Mouse (Mus musculus) C2C12 (cell line): Measurements from ENCODE around the gene Cfap46. TPM values are rescaled to one million over a fixed set of nuclear protein-coding genes. Genes with fewer than 3 reads are reported as not detected.

Experiments
- H3K27me3 ChIP-seq: one replicate; pipeline ENCODE4 v1.6.1; 2011; ENCODE audit not compliant: control insufficient read depth, insufficient read depth, insufficient read length
- H3K36me3 ChIP-seq: one replicate; pipeline ENCODE4 v1.6.1; 2011; ENCODE audit not compliant: control insufficient read depth, insufficient read depth
- H3K4me3 ChIP-seq: one replicate; pipeline ENCODE4 v1.5.1; 2011; ENCODE audit warnings: mild to moderate bottlenecking, control low read depth; ENCODE audit not compliant: poor library complexity, insufficient read depth, severe bottlenecking
- H3K79me2 ChIP-seq: one replicate; pipeline ENCODE4 v1.6.1; 2011; ENCODE audit not compliant: control insufficient read depth, insufficient read depth
- H3K79me3 ChIP-seq: one replicate; pipeline ENCODE4 v1.6.1; 2011; ENCODE audit warnings: low read depth, control low read depth
- H3ac ChIP-seq: one replicate; pipeline ENCODE3; 2011; ENCODE audit warnings: low read depth; ENCODE audit not compliant: control insufficient read depth, insufficient read length
- CEBPB ChIP-seq: IDR thresholded peaks from one replicate; pipeline ENCODE4 v1.6.1; 2011; ENCODE audit warnings: low read depth, mild to moderate bottlenecking, control low read depth, moderate library complexity
- CTCF ChIP-seq: IDR thresholded peaks from one replicate; pipeline ENCODE4 v1.5.1; 2011; ENCODE audit not compliant: control insufficient read depth, insufficient read depth, insufficient read length
- FOSL1 ChIP-seq: IDR thresholded peaks from one replicate; pipeline ENCODE4 v1.8.0; 2011; ENCODE audit warnings: mild to moderate bottlenecking, low read length; ENCODE audit not compliant: poor library complexity, insufficient read depth, severe bottlenecking
- MAX ChIP-seq: IDR thresholded peaks from one replicate; pipeline ENCODE4 v1.6.1; 2011; ENCODE audit warnings: mild to moderate bottlenecking, control low read depth
- MYOD1 ChIP-seq: IDR thresholded peaks from one replicate; pipeline ENCODE4 v1.6.1; 2011; ENCODE audit warnings: low read depth; ENCODE audit not compliant: control insufficient read depth, insufficient read length
- MYOG ChIP-seq: IDR thresholded peaks from one replicate; pipeline ENCODE4 v1.6.1; 2011; ENCODE audit not compliant: control insufficient read depth, insufficient read length; ENCODE audit errors: extremely low read depth
- USF1 ChIP-seq: IDR thresholded peaks from one replicate; pipeline ENCODE4 v1.6.1; 2011; ENCODE audit warnings: low read depth, mild to moderate bottlenecking, control low read depth, moderate library complexity
- polyA plus RNA-seq: library from polyadenylated mRNA; unstranded; fragments of >200 nt; fragmentation: generic; extraction: Trizol; gene quantifications from one replicate; pipeline ENCODE4 v1.2.1, GENCODE M21; 2012; ENCODE audit warnings: missing spikeins

Cfap46 gene
- polyA plus RNA-seq, 1 experiment, result 0.15 TPM

DNA sequence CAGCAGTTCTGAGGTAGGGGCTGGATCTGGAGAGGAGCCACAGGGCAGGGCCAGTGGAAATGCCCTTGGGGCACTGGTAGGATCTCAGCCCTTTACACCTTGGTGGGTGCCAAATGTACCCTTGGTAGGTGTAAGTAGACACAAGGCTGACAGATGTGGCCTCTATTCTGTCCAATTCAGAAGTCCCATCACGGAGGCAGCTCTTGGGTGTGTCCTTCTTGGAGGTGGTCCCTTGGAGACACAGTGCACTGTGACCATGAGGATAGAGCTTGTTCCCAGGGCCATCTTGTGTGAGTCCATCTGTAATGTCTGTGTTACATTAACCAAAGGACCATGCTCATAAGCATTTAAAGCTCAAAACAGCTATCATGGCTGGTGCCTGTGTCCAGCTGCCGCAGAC, 37.6 kb upstream of the Cfap46 start:
- Histone ChIP-seq H3K79me3 (no peaks in the 10 kb centered on the region), H3K4me3 (no peak overlapping the region)

GRCm38 (mm10) chr7:139717781-139718180, 34.2 kb upstream of the Cfap46 start:
- no peaks in the 10 kb centered on the region for H3K36me3 ChIP-seq
- H3ac ChIP-seq, result no peak overlapping the region
- no peak overlapping the region for H3K4me3 ChIP-seq
- no peak for TF ChIP-seq MAX
- no peak for TF ChIP-seq MYOD1
- no peak for TF ChIP-seq FOSL1
- TF ChIP-seq CEBPB, result no peak
- no peak for TF ChIP-seq CTCF
- TF ChIP-seq MYOG, result no peak
- TF ChIP-seq USF1, result no peak
- H3K79me3 ChIP-seq, result no peaks in the 10 kb centered on the region
- H3K79me2 ChIP-seq, result no peaks in the 10 kb centered on the region
- H3K27me3 ChIP-seq, result no peaks in the 10 kb centered on the region

More for the DNA sequence above, 37.6 kb upstream of the Cfap46 start:
- Histone ChIP-seq H3K36me3 (no peaks in the 10 kb centered on the region), H3ac (no peak overlapping the region), H3K79me2 (no peaks in the 10 kb centered on the region), H3K27me3 (peaks cover 3% of the 10 kb centered on the region)
- TF ChIP-seq CTCF (no peak), FOSL1 (no peak), USF1 (no peak), MYOG (no peak), CEBPB (no peak), MAX (no peak), MYOD1 (no peak)

GRCm38 (mm10) chr7:139711821-139712220, 28.2 kb upstream of the Cfap46 start:
- Histone ChIP-seq H3K4me3 (no peak overlapping the region), H3K79me3 (no peaks in the 10 kb centered on the region), H3K79me2 (no peaks in the 10 kb centered on the region), H3ac (no peak overlapping the region), H3K36me3 (no peaks in the 10 kb centered on the region), H3K27me3 (peaks cover 16% of the 10 kb centered on the region)
- no peak for TF ChIP-seq CEBPB
- TF ChIP-seq USF1, result no peak
- no peak for TF ChIP-seq CTCF
- TF ChIP-seq FOSL1, result no peak
- TF ChIP-seq MYOD1, result no peak

- Histone ChIP-seq H3K79me2 (no peaks in the 10 kb centered on the region), H3K79me3 (no peaks in the 10 kb centered on the region), H3ac (no peak overlapping the region), H3K36me3 (no peaks in the 10 kb centered on the region), H3K4me3 (no peak overlapping the region), H3K27me3 (peaks cover 34% of the 10 kb centered on the region)
- TF ChIP-seq MAX, result no peak
- no peak for TF ChIP-seq CEBPB
- no peak for TF ChIP-seq USF1
- no peak for TF ChIP-seq CTCF
These were observed 22.9 kb upstream of the Cfap46 start for GRCm38 (mm10) chr7:139706411-139707120.

- no peaks in the 10 kb centered on the region for H3K79me2 ChIP-seq
- peaks cover 34% of the 10 kb centered on the region for H3K27me3 ChIP-seq
- H3K79me3 ChIP-seq, result no peaks in the 10 kb centered on the region
- no peak overlapping the region for H3K4me3 ChIP-seq
- H3ac ChIP-seq, result no peak overlapping the region
- TF ChIP-seq CEBPB (no peak), MYOG (no peak)
- H3K36me3 ChIP-seq, result no peaks in the 10 kb centered on the region
These were observed 22.2 kb upstream of the Cfap46 start for GRCm38 (mm10) chr7:139705781-139706180.

DNA sequence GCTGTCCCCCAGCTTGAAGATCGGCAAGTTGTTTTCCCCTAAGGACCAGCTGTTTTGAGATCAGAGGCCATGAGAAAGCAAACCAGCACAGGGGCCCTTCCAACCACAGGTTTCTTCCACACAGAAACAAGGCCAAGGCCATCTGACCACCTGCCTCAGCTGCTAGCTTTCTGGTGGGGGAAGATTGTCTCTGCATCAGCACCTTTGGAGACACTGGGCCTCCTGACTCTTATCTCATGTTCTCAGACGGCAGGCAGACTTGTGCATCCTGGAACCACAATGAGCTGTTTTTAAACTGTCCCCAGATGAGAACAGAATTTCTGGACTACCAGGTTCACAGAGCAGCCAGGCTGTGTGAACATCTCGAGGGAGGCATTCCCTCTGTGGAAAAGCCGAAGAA, 21.5 kb upstream of the Cfap46 start:
- no peaks in the 10 kb centered on the region for H3K79me3 ChIP-seq
- peaks cover 34% of the 10 kb centered on the region for H3K27me3 ChIP-seq
- no peak for TF ChIP-seq CTCF
- TF ChIP-seq MYOD1, result no peak
- no peak for TF ChIP-seq MAX
- no peak for TF ChIP-seq MYOG
- no peak for TF ChIP-seq FOSL1
- no peak for TF ChIP-seq USF1
- TF ChIP-seq CEBPB, result no peak
- H3ac ChIP-seq, result no peak overlapping the region
- no peak overlapping the region for H3K4me3 ChIP-seq
- H3K36me3 ChIP-seq, result no peaks in the 10 kb centered on the region
- H3K79me2 ChIP-seq, result no peaks in the 10 kb centered on the region
